Mouse (Mus musculus): Measurements from ENCODE around the gene Slc22a17. TPM values are rescaled to one million over a fixed set of nuclear protein-coding genes. Genes with fewer than 3 reads are reported as not detected.

The Slc22a17 gene
- total RNA-seq (2023) = 0.32 and 0.51 TPM in 2 replicates

GRCm38 (mm10) chr14:54912886-54913285 lies at the start of gene Slc22a17:
Gene Slc22a17, minus strand, starts transcription at chr14:54913132.

GRCm38 (mm10) chr14:54935904-54936830 lies 23.2 kb upstream of the Slc22a17 start, which contains the start of gene Cmtm5:
Gene Cmtm5, plus strand, starts transcription at chr14:54936261.

GRCm38 (mm10) chr14:54932645-54933150 lies 19.8 kb upstream of the Slc22a17 start, which contains the start of gene Il25:
Gene Il25, plus strand, starts transcription at chr14:54932695.

GRCm38 (mm10) chr14:54925349-54926342 lies 12.7 kb upstream of the Slc22a17 start, which contains the start of gene Efs:
Gene Efs, minus strand, starts transcription at chr14:54926126.

GRCm38 (mm10) chr14:54892200-54892599 lies 20.7 kb downstream of the Slc22a17 start, which contains the start of gene Pabpn1:
Gene Pabpn1, plus strand, starts transcription at chr14:54892500.

GRCm38 (mm10) chr14:54883154-54884021 lies 29.5 kb downstream of the Slc22a17 start, which contains the start of the genes Bcl2l2 and Gm20521:
Gene Bcl2l2, plus strand, starts transcription at chr14:54883377.
Gene Gm20521, plus strand, starts transcription at chr14:54883441.

GRCm38 (mm10) chr14:54877048-54877715 lies 35.8 kb downstream of the Slc22a17 start, which contains the start of gene Ppp1r3e:
Gene Ppp1r3e, minus strand, starts transcription at chr14:54877550.

GRCm38 (mm10) chr14:54870861-54871260 lies 42.1 kb downstream of the Slc22a17 start, which contains the start of gene Homez:
Gene Homez, minus strand, starts transcription at chr14:54870961.

Other genes starting within 250 kb of the Slc22a17 start
- gene 1700123O20Rik, start 226.9 kb downstream of the Slc22a17 start, total RNA-seq (2023) = 29.1 and 34.7 TPM in 2 replicates
- gene Acin1, start 226.2 kb downstream of the Slc22a17 start, total RNA-seq (2023) = 250 and 327 TPM in 2 replicates
- 0.25 and 0.39 TPM in 2 replicates for gene Gm29776, start 214.3 kb downstream of the Slc22a17 start, total RNA-seq (2023)
- gene Cebpe, start 201.0 kb downstream of the Slc22a17 start, total RNA-seq (2023) = 119 and 152 TPM in 2 replicates
- 2.7 and 3.4 TPM in 2 replicates for gene Slc7a8, start 131.2 kb downstream of the Slc22a17 start, total RNA-seq (2023)
- gene Rnf212b, start 99.0 kb downstream of the Slc22a17 start, total RNA-seq (2023) = not detected in 2 replicates
- gene Homez, start 42.2 kb downstream of the Slc22a17 start, total RNA-seq (2023) = 7.4 and 9.4 TPM in 2 replicates
- 1.4 and 1.8 TPM in 2 replicates for gene Ppp1r3e, start 35.6 kb downstream of the Slc22a17 start, total RNA-seq (2023)
- 5.9 and 9.7 TPM in 2 replicates for gene Bcl2l2, start 29.8 kb downstream of the Slc22a17 start, total RNA-seq (2023)
- gene Gm20521, start 29.7 kb downstream of the Slc22a17 start, total RNA-seq (2023) = 1.8 and 1.9 TPM in 2 replicates
- 133 and 150 TPM in 2 replicates for gene Pabpn1, start 20.6 kb downstream of the Slc22a17 start, total RNA-seq (2023)
- gene Efs, start 13.0 kb upstream of the Slc22a17 start, total RNA-seq (2023) = not detected in 2 replicates
- not detected in 2 replicates for gene Il25, start 19.6 kb upstream of the Slc22a17 start, total RNA-seq (2023)
- gene Cmtm5, start 23.1 kb upstream of the Slc22a17 start, total RNA-seq (2023) = not detected in 2 replicates
- not detected in 2 replicates for gene Myh6, start 53.8 kb upstream of the Slc22a17 start, total RNA-seq (2023)
- not detected in 2 replicates for gene Gm17428, start 63.8 kb upstream of the Slc22a17 start, total RNA-seq (2023)
- not detected in 2 replicates for gene Myh7, start 81.5 kb upstream of the Slc22a17 start, total RNA-seq (2023)
- gene Ngdn, start 102.3 kb upstream of the Slc22a17 start, total RNA-seq (2023) = 56.7 and 62.3 TPM in 2 replicates
- 1.1 and 1.4 TPM in 2 replicates for gene Zfhx2, start 179.2 kb upstream of the Slc22a17 start, total RNA-seq (2023)
- gene Thtpa, start 181.7 kb upstream of the Slc22a17 start, total RNA-seq (2023) = 2.2 and 2.6 TPM in 2 replicates
- 39.9 and 41.1 TPM in 2 replicates for gene Ap1g2, start 193.5 kb upstream of the Slc22a17 start, total RNA-seq (2023)
- gene Jph4, start 203.8 kb upstream of the Slc22a17 start, total RNA-seq (2023) = not detected in 2 replicates

Data from neutrophil, adult 65 days (primary cell).